Mouse (Mus musculus): ENCODE data around the gene Tmem259. TPM values are rescaled to one million over a fixed set of nuclear protein-coding genes. Genes with fewer than 3 reads are reported as not detected.

The Tmem259 gene
- 20.6 and 21.3 TPM in 2 replicates for polyA plus RNA-seq (2015; fragmentation: Nextera tagmentation; extraction: Ambion mirVana)

DNA sequence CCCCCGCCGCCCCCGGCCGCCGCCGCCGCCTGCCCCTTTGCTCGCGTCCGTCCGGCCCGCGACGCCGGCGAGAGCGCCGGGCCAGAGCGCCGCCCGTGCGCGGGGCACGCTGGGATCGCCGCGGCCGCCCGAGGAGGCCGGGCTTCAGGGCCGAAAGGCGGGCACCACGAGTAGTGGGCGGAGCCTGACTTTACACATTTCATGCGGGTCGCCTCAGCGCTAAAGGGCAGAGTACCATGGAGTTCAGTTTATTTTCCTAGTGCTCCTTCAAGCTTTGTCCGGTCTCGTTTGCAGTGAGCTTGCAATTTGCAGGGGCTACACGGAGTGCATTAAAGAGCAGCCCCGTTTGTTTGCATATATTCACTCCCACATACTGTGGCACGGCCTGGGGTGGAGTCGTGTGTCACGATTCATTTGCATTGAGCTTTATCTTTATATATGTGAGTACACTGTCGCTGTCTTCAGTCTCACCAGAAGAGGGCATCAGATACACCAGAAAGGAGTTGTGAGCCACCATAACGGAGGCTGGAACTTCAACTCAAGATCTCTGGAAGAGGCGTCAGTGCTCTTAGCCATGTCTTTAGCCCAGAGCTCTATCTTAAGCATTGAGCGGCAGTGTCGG lies at the start of gene Tmem259:
Gene Tmem259, minus strand, starts transcription at position 136 of the 622 bp plus-strand sequence.
- ATAC-seq (ENCODE audit: insufficient read depth, low FRiP score, low read depth), result peak; percentile 74
- Histone ChIP-seq H3K36me3 (peaks cover 6% of the 10 kb centered on the region), H3K27ac (peak within 1 kb of the TSS; percentile 99), H3K4me1 (peaks cover 41% of the 10 kb centered on the region), H3K4me2 (peak within 1 kb of the TSS; percentile 85), H3K9ac (peak within 1 kb of the TSS; percentile 84), H3K27me3 (replicated peaks) (no peaks in the 10 kb centered on the region), H3K4me3 (replicated peaks) (peak within 1 kb of the TSS; percentile 73), H3K9me3 (no peaks in the 10 kb centered on the region)
- under 1% methylated on average over 49 of the region's 49 CpGs for WGBS

DNA sequence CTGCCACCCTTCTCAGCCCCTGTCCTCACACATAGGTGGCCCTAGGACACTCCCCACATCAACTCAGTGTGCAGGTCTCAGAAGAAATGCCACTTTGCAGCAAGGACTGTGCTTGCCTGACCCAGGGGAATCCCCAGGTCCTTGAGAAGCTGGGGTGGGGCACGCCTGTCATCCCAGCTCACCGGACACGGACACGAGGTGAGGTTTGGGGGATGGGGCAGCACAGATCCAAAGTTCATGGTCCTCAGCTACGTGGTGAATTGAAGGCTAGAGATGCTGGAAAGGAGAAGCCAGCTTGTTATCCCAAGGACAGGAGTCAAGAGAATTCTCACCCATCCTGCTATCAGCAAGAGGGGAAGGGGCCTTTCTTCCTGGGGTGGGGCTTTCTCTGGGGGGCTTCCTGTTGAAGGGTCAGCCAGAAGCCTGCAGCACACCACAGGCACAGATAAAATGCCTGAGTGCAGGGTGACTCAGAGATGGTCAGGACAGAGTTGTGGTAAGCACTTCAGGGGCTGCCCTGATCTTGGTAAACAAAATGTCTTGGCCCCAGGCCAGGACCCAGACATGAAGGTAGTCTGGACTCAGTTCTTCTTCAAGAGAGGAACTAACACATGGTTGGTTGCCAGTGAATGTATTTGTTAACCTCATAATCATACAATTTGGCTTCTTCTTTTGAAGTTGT lies 48.8 kb upstream of the Tmem259 start:
- ATAC-seq (ENCODE audit: insufficient read depth, low FRiP score, low read depth), result peak; percentile 38; the same call in 1 of the 2 replicates
- H3K4me2 ChIP-seq, result 0 out of 2 replicates have a peak overlapping the region, but pooled peaks have one; percentile 16
- 32% methylated on average over 5 of the region's 5 CpGs for WGBS

DNA sequence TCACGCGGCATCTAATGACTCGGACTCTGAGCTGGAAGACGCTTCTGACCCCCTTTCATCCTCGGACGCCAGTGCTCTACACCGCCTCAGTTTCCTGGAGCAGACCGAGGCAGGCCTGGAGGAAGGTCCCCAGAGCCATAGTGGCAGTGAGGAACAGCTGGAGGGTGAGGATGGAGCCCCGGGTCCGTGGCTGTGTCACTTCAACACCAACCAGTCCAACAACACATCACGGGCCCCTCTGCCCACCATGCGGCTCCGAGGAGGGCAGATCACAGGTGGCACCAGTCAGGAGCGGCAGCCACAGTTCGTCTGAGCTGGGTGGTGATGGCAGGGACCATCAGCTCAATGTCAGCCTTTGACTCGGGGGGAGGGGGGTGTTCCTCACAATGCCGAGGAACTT lies 46.6 kb upstream of the Tmem259 start:
- H3K27ac ChIP-seq, result no peak overlapping the region
- no peak overlapping the region for H3K4me3 ChIP-seq (replicated peaks)
- H3K9ac ChIP-seq, result no peak overlapping the region
- WGBS, result 82% methylated on average over 17 of the region's 17 CpGs
- H3K4me1 ChIP-seq, result peaks cover 23% of the 10 kb centered on the region
- H3K4me2 ChIP-seq, result no peak overlapping the region
- no peak for ATAC-seq (ENCODE audit: insufficient read depth, low FRiP score, low read depth)
- peaks cover 6% of the 10 kb centered on the region for H3K36me3 ChIP-seq
- H3K27me3 ChIP-seq (replicated peaks), result no peaks in the 10 kb centered on the region
- H3K9me3 ChIP-seq, result no peaks in the 10 kb centered on the region

More for the DNA sequence above, 48.8 kb upstream of the Tmem259 start:
- peaks cover 28% of the 10 kb centered on the region for H3K36me3 ChIP-seq
- H3K27me3 ChIP-seq (replicated peaks), result no peaks in the 10 kb centered on the region
- H3K9me3 ChIP-seq, result no peaks in the 10 kb centered on the region
- H3K9ac ChIP-seq, result no peak overlapping the region
- peak overlapping the region; percentile 86 for H3K27ac ChIP-seq
- peaks cover 25% of the 10 kb centered on the region for H3K4me1 ChIP-seq
- H3K4me3 ChIP-seq (replicated peaks), result no peak overlapping the region

DNA sequence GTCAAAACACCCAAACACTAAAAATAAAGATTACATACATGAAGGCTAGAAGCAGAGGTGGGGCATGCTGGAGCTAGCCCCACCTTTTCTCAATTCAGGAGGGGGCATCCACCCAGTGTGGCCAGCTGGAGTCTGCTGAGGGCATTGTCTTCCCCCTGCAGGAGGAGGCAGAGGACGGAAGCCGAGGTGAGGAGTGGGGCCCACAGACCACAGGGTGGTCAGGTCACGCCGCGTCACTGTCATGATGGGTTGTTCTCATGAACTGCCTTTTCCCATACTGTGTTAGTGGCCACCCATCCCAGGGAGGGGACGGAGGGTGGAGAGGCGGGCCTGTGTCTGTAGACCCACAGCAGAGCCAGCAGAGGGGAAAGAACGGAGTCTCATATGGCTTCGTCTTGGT lies 46.1 kb upstream of the Tmem259 start:
- Histone ChIP-seq H3K9ac (no peak overlapping the region), H3K27ac (no peak overlapping the region), H3K4me3 (replicated peaks) (no peak overlapping the region), H3K4me1 (peaks cover 23% of the 10 kb centered on the region), H3K9me3 (no peaks in the 10 kb centered on the region), H3K36me3 (peaks cover under 1% of the 10 kb centered on the region; the same call in 1 of the 2 replicates), H3K27me3 (replicated peaks) (no peaks in the 10 kb centered on the region), H3K4me2 (no peak overlapping the region)
- no peak for ATAC-seq (ENCODE audit: insufficient read depth, low FRiP score, low read depth)
- WGBS, result 88% methylated on average over 7 of the region's 9 CpGs

DNA sequence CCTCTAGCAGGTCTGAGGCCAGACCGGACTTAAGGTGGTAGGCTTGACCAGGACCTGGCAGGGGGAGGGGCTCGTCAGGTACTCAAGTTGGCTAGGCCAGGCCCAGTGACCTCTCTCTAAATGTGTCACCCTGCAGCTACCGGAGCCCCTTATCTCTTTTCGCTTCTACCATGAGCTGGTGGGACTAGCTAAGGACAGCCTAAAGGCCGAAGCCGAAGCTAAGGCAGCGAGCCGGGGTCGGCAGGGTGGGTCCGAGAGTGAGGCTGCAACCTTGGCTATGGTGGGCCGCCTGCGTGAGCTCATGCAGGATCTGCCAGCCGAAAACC lies 44.4 kb upstream of the Tmem259 start:
- 93% methylated on average over 13 of the region's 13 CpGs for WGBS
- H3K4me3 ChIP-seq (replicated peaks), result no peak overlapping the region
- H3K9me3 ChIP-seq, result no peaks in the 10 kb centered on the region
- peaks cover 19% of the 10 kb centered on the region for H3K4me1 ChIP-seq
- no peak for ATAC-seq (ENCODE audit: insufficient read depth, low FRiP score, low read depth)
- no peaks in the 10 kb centered on the region for H3K27me3 ChIP-seq (replicated peaks)
- H3K36me3 ChIP-seq, result no peaks in the 10 kb centered on the region
- no peak overlapping the region for H3K9ac ChIP-seq
- no peak overlapping the region for H3K27ac ChIP-seq
- H3K4me2 ChIP-seq, result no peak overlapping the region

DNA sequence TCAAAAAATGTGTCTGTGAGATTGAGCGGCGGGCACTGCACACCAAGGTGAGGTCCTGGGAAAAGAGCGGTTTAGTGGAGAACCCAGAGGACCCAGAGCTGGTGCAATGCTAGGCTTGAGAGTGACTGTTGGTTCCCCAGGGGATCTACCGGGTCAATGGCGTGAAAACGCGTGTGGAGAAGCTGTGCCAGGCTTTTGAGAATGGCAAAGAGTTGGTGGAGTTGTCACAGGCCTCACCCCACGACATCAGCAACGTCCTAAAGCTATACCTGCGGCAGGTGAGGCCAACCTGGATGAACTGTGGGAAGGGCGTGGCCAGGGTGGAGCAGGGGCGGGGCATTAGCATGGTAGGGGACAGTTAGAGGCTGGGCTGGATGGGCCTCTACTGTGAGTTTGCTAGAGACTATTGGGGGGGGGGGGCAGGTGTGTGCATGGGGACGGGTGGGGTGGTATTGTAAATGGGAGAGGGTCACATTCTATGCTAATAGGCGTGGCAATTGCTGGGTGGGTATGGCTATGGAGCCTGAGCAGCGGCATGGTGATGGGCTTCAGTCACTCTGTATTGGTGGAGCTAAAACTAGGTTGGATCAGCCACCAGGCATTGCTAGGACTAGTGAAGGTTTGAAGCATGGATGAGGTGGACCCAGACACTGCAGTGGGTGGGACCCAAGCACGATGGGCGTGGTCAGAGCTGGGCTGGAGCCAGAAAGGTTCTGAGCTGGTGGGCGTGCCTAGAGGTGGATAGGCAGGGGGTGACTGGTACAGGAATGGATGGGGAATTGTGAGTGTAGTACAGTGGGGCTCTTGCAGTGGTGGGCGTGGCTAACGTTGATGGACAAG lies 43.8 kb upstream of the Tmem259 start:
- WGBS, result 71% methylated on average over 20 of the region's 20 CpGs
- no peaks in the 10 kb centered on the region for H3K27me3 ChIP-seq (replicated peaks)
- H3K27ac ChIP-seq, result no peak overlapping the region
- H3K36me3 ChIP-seq, result no peaks in the 10 kb centered on the region
- H3K4me1 ChIP-seq, result peaks cover 14% of the 10 kb centered on the region
- 0 out of 2 replicates have a peak, but pooled peaks have one; percentile 34 for ATAC-seq (ENCODE audit: insufficient read depth, low FRiP score, low read depth)
- H3K4me2 ChIP-seq, result no peak overlapping the region
- no peak overlapping the region for H3K9ac ChIP-seq
- no peak overlapping the region for H3K4me3 ChIP-seq (replicated peaks)
- H3K9me3 ChIP-seq, result no peaks in the 10 kb centered on the region

DNA sequence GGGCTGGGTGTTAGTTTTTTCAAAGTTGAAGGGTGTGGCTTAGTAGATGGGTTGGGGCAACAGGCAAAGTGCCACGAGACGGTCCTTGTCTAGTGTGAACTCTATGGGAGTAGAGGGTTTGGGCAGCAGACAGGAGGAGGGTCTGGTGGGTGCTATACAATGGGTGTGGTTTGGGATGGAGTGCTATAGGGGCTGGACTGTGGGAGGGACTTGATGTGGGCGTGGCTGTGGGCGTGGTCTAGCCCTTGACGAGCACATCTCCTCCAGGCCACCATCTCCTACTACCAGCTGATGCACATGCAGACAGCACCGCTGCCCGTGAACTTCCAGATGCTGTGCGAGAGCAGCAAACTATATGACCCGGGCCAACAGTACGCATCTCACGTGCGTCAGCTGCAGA lies 41.8 kb upstream of the Tmem259 start:
- no peak for ATAC-seq (ENCODE audit: insufficient read depth, low FRiP score, low read depth)

DNA sequence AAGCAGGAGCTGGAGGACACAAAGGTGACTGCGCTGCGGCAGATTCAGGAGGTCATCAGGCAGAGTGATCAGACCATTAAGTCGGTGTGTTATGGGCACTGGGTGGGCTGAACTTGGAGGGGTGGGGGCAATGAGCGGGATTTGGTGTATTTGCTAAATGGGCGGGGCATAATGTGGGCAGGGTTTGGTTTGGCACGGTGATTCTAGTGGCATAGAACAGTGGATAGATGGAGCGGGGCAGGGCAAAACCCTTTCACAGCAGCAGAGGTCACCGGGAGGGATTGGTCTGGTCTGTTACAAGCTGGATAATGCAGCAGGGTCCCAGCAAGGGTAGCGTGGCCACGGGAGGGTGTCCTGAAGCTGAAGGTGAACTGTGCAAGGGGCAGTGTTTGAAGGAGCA lies 41.3 kb upstream of the Tmem259 start:
- Histone ChIP-seq H3K9me3 (no peaks in the 10 kb centered on the region), H3K27ac (no peak overlapping the region), H3K4me1 (peaks cover 11% of the 10 kb centered on the region; the same call in 1 of the 2 replicates), H3K4me3 (replicated peaks) (no peak overlapping the region), H3K36me3 (no peaks in the 10 kb centered on the region), H3K9ac (no peak overlapping the region), H3K4me2 (no peak overlapping the region), H3K27me3 (replicated peaks) (no peaks in the 10 kb centered on the region)
- ATAC-seq (ENCODE audit: insufficient read depth, low FRiP score, low read depth), result no peak
- WGBS, result 67% methylated on average over 10 of the region's 10 CpGs

More for the DNA sequence above, 41.8 kb upstream of the Tmem259 start:
- Histone ChIP-seq H3K27ac (no peak overlapping the region), H3K27me3 (replicated peaks) (no peaks in the 10 kb centered on the region), H3K4me2 (no peak overlapping the region), H3K9ac (no peak overlapping the region), H3K9me3 (no peaks in the 10 kb centered on the region), H3K4me1 (0 out of 2 replicates have a peak, but pooled peaks cover 8% of the 10 kb centered on the region), H3K36me3 (no peaks in the 10 kb centered on the region), H3K4me3 (replicated peaks) (no peak overlapping the region)
- WGBS, result 62% methylated on average over 12 of the region's 12 CpGs

DNA sequence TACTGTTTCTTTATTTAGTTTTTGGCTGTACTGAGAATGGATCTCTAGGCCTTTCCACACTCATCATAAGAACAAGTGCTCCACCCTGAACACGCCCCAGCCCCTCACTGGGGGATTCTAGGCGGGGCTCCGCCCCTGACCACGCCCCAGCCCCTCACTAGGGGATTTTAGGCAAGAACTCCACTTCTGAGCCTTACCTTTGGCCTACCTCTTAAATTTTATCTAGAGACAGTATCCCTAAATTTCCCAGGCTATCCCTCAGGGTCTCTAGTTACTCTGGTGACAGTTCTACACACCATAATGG lies 40.9 kb upstream of the Tmem259 start:
- Histone ChIP-seq H3K9me3 (no peaks in the 10 kb centered on the region), H3K27ac (no peak overlapping the region), H3K27me3 (replicated peaks) (no peaks in the 10 kb centered on the region), H3K36me3 (no peaks in the 10 kb centered on the region), H3K9ac (no peak overlapping the region), H3K4me1 (peaks cover 16% of the 10 kb centered on the region; the same call in 1 of the 2 replicates), H3K4me2 (no peak overlapping the region), H3K4me3 (replicated peaks) (no peak overlapping the region)
- 60% methylated on average over 4 of the region's 4 CpGs for WGBS
- no peak for ATAC-seq (ENCODE audit: insufficient read depth, low FRiP score, low read depth)

DNA sequence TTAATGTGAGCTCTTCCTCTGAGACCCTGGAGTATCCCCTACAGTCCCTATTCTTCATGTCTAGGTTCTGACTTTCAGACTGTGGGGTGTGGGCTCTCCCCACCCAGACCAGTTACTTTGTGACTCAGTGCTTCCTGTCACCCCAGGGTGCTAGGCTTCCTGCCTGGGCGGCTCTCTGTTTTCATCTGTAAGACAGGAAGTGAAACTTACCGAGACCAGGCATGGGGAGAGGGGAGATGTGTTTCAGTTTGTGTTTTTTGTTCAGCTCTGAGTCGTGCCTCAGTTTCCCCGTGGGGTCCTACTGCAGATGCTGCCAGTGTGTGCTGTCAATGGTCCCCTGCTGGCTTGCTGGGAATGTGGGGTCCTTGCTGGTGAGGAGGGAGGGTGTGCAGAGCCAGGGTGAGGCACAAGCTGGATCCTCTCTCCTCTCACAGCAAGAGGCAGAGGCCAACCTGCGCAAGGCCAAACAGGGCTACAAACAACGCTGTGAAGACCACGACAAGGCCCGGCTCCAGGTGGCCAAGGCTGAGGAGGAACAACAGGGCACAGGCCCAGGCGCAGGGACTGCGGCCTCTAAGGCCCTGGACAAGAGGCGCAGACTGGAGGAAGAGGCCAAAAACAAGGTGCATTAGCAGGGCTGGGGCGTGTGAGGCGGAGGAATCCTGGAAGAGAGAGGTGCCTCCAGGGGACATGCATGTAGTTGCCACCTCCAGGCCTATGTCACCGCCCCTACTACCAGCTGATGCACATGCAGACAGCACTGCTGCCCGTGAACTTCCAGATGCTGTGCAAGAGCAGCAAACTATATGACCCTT lies 40.3 kb upstream of the Tmem259 start:
- Histone ChIP-seq H3K4me3 (replicated peaks) (no peak overlapping the region), H3K9me3 (no peaks in the 10 kb centered on the region), H3K9ac (no peak overlapping the region), H3K4me1 (peaks cover 21% of the 10 kb centered on the region; the same call in 1 of the 2 replicates), H3K27me3 (replicated peaks) (no peaks in the 10 kb centered on the region), H3K27ac (peak overlapping the region; percentile 8; the same call in 1 of the 2 replicates), H3K36me3 (no peaks in the 10 kb centered on the region), H3K4me2 (no peak overlapping the region)
- WGBS, result 74% methylated on average over 15 of the region's 15 CpGs
- no peak for ATAC-seq (ENCODE audit: insufficient read depth, low FRiP score, low read depth)

DNA sequence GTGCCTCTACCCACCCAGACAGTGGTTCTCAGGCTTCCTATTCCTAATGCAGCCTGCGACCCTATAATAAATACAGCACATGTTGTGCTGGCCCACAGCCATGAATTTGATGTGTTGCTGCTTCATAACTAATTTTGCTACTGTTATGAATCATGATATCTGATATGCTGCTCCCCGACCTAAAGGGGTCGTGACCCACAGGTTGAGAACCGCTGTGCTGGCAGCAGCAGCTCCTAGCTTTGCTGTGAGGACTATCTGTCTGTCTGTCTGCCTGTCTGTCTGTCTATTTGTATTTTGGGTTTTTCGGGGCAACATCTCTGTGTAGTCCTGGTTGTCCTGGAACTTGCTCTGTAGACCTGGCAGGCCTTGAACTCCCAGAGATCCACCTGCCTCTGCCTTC lies 39.6 kb upstream of the Tmem259 start:
- Histone ChIP-seq H3K4me3 (replicated peaks) (no peak overlapping the region), H3K9ac (no peak overlapping the region), H3K4me2 (no peak overlapping the region), H3K4me1 (peaks cover 27% of the 10 kb centered on the region), H3K36me3 (no peaks in the 10 kb centered on the region), H3K9me3 (no peaks in the 10 kb centered on the region), H3K27me3 (replicated peaks) (no peaks in the 10 kb centered on the region), H3K27ac (no peak overlapping the region; the same call in 1 of the 2 replicates)
- WGBS, result 66% methylated on average over 5 of the region's 5 CpGs
- no peak for ATAC-seq (ENCODE audit: insufficient read depth, low FRiP score, low read depth)

All from stomach, embryonic 15.5 days (tissue).